Mouse (Mus musculus) activated CD4-positive, CD25-positive, alpha-beta regulatory T cell, adult 4 months (primary cell): ENCODE measurements around the gene Lexm. TPM values are rescaled to one million over a fixed set of nuclear protein-coding genes. Genes with fewer than 3 reads are reported as not detected.

Experiments used
- polyA plus RNA-seq, 2 experiments: library from polyadenylated mRNA; unstranded; fragments of 100-300 nt; shearing (Covaris generic); gene quantifications; one replicate each; pipeline ENCODE4 v1.2.1; 2017

The Lexm gene
- polyA plus RNA-seq, 2 experiments from 2014 or later = not detected

Other genes with a start within 250 kb of the Lexm start
- gene Pcsk9, start 152.9 kb downstream of the Lexm start, polyA plus RNA-seq = not detected
- not detected for gene Bsnd, start 125.0 kb downstream of the Lexm start, polyA plus RNA-seq
- gene Dhcr24, start 56.2 kb downstream of the Lexm start, polyA plus RNA-seq = 1 to 10 TPM; 4.5 to 7.7 TPM
- gene Ttc22, start 5.2 kb upstream of the Lexm start, polyA plus RNA-seq = not detected
- gene Pars2, start 33.8 kb upstream of the Lexm start, polyA plus RNA-seq = 10 to 100 TPM; 10.6 to 13.0 TPM
- gene Ttc4, start 61.7 kb upstream of the Lexm start, polyA plus RNA-seq = 10 to 100 TPM; 49.3 to 49.9 TPM
- gene Mroh7, start 113.7 kb upstream of the Lexm start, polyA plus RNA-seq = not detected
- gene Fam151a, start 116.6 kb upstream of the Lexm start, polyA plus RNA-seq = not detected
- gene Acot11, start 187.8 kb upstream of the Lexm start, polyA plus RNA-seq = 1 to 10 TPM; 6.1 to 9.0 TPM